In the genomic region with DNA sequence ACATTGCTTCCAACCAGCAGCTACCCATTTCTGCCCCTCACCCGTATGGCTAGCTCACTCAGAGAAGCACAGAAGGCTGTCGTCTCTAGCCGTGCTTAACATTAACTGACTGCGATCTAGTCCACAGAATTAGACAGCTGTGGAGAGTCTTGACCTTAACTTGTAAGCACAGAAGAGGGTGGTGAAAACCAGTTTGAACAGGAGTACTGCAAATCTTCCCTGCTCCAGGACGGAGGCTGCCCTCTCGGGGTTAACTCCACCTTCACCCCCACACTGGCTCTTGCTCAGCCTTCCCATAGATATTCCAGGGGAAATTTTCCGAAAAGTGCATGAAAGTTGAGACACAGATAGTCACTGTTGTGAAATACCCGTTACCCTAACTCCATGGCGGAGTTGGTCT, we compare ENCODE assay signal across 22 mouse cellular contexts. TPM values are rescaled to one million over a fixed set of nuclear protein-coding genes. Genes with fewer than 3 reads are reported as not detected.
A peak's percentile ranks its signal among the peaks of the same experiment; 100 is the strongest.
DNase-seq lines count a peak whose midpoint lies in the region; ATAC-seq and TF ChIP-seq lines count a peak whose summit lies in the region.
"Had no signal": no experiment of that assay in that cellular context is flagged by ENCODE, and none has a peak within 500 bp of the region (broad histone marks: within the 10 kb centered on the region; RNA-seq: fewer than 3 reads in every experiment).

No protein-coding gene starts in this region.

- H3K4me3 ChIP-seq in kidney, embryonic 14.5 days (ENCODE audit: low read length), result no peak overlapping the region
- no peak overlapping the region for H3K4me3 ChIP-seq in kidney, adult 2 months (ENCODE audit: insufficient read depth, low read depth, low read length)
- no peak overlapping the region for H3K4me3 ChIP-seq in kidney, postnatal 0 days (replicated peaks; ENCODE audit: low read depth, low read length)
- H3K4me3 ChIP-seq: gastrocnemius, adult 2 months; heart, embryonic 13.5 days; hindbrain, embryonic 15.5 days had no signal

- H3K4me2 ChIP-seq in kidney, embryonic 14.5 days (replicated peaks; ENCODE audit: low read depth, low read length), result no peak overlapping the region
- no peak overlapping the region for H3K4me2 ChIP-seq in kidney, postnatal 0 days (ENCODE audit: low read length)
- H3K4me2 ChIP-seq: heart, embryonic 13.5 days; hindbrain, embryonic 15.5 days had no signal

- TF ChIP-seq POLR2A in kidney, adult 2 months (IDR thresholded peaks at IDR 0.05; ENCODE audit: low read depth, low read length), result no peak

- DNase-seq in kidney, adult 11 months, result peak; percentile 47
- DNase-seq in kidney, adult 2 months, result peak; percentile 83
- no peak for DNase-seq in kidney, postnatal 0 days (ENCODE audit: low spot score)
- DNase-seq in kidney, postnatal 36 days, result peak; percentile 48 to 82
- no peak for DNase-seq in spleen, adult 18-20 months
- no peak for DNase-seq in spleen, postnatal 36 days (ENCODE audit: low spot score in 2 of 2)
- DNase-seq: adrenal gland, postnatal 14 days; B cell, adult 2 months; cerebellum, adult 11-12 months; cerebellum, adult 9-10 months; cerebellum, postnatal 36 days; gastrocnemius, adult 2 months; gastrocnemius, postnatal 36 days; heart, adult 11 months; heart, postnatal 36 days had no signal

- WGBS in kidney, embryonic 14.5 days, result 82% methylated on average over 9 of the region's 9 CpGs
- WGBS in kidney, adult 2 months, result 45% methylated on average over 9 of the region's 9 CpGs
- 64% methylated on average over 9 of the region's 9 CpGs for WGBS in kidney, postnatal 0 days

- H3K4me1 ChIP-seq in kidney, embryonic 14.5 days (ENCODE audit: control insufficient read depth, insufficient read depth, low read length), result no peaks in the 10 kb centered on the region
- peaks cover 49% of the 10 kb centered on the region for H3K4me1 ChIP-seq in kidney, adult 2 months (ENCODE audit: control insufficient read depth, insufficient read depth, low read length)
- 0 out of 2 replicates have a peak, but pooled peaks cover 3% of the 10 kb centered on the region for H3K4me1 ChIP-seq in kidney, postnatal 0 days (replicated peaks; ENCODE audit: insufficient read depth, low read length)

- ATAC-seq in kidney, embryonic 14.5 days (ENCODE audit: low FRiP score, low TSS enrichment), result no peak
- 0 out of 2 replicates have a peak, but pooled peaks have one; percentile 47 for ATAC-seq in kidney, postnatal 0 days (replicated peaks; ENCODE audit: low FRiP score, low read depth)
- ATAC-seq in megakaryocyte progenitor cell, adult 5-6 weeks (replicated peaks; ENCODE audit: poor library complexity), result no peak
- ATAC-seq: activated CD4-positive, CD25-positive, alpha-beta regulatory T cell, adult 4 months; CD4-positive, CD25-positive, alpha-beta regulatory T cell, adult 4 months; forebrain, embryonic 14.5 days had no signal

- H3K9ac ChIP-seq in kidney, embryonic 14.5 days (ENCODE audit: low read depth, low read length), result no peak overlapping the region
- no peak overlapping the region for H3K9ac ChIP-seq in kidney, postnatal 0 days (ENCODE audit: low read depth, low read length)
- H3K9ac ChIP-seq: heart, embryonic 13.5 days; hindbrain, embryonic 15.5 days had no signal

- H3K27ac ChIP-seq in kidney, embryonic 14.5 days (ENCODE audit: low read depth, low read length), result no peak overlapping the region
- H3K27ac ChIP-seq in kidney, adult 2 months (ENCODE audit: insufficient read depth, low read depth, low read length), result peak overlapping the region; percentile 61
- peak overlapping the region; percentile 20; the same call in 1 of the 2 replicates for H3K27ac ChIP-seq in kidney, postnatal 0 days
- H3K27ac ChIP-seq: gastrocnemius, adult 2 months; heart, embryonic 13.5 days; hindbrain, embryonic 15.5 days had no signal

- no peaks in the 10 kb centered on the region for H3K27me3 ChIP-seq in kidney, embryonic 14.5 days (ENCODE audit: control insufficient read depth, insufficient read depth, low read length)
- no peaks in the 10 kb centered on the region for H3K27me3 ChIP-seq in kidney, adult 2 months (replicated peaks; ENCODE audit: control insufficient read depth, insufficient read depth, low read length)
- H3K27me3 ChIP-seq in kidney, postnatal 0 days (ENCODE audit: insufficient read depth, low read length), result no peaks in the 10 kb centered on the region
- H3K27me3 ChIP-seq: hindbrain, embryonic 15.5 days had no signal

- H3K9me3 ChIP-seq in kidney, embryonic 14.5 days (ENCODE audit: control insufficient read depth, low read length), result no peaks in the 10 kb centered on the region
- no peaks in the 10 kb centered on the region for H3K9me3 ChIP-seq in kidney, postnatal 0 days (replicated peaks; ENCODE audit: low read length)
- H3K9me3 ChIP-seq: heart, embryonic 13.5 days; hindbrain, embryonic 15.5 days had no signal

- no peak for TF ChIP-seq CTCF in kidney, adult 2 months (conservative IDR thresholded peaks at IDR 0.05; ENCODE audit: insufficient read depth, insufficient read length, low read depth, low read length)
- no peak for TF ChIP-seq CTCF in kidney, postnatal 0 days (IDR thresholded peaks at IDR 0.05; ENCODE audit: low read depth)

- no peaks in the 10 kb centered on the region for H3K36me3 ChIP-seq in kidney, embryonic 14.5 days (ENCODE audit: control insufficient read depth, insufficient read depth, low read length)
- H3K36me3 ChIP-seq in kidney, adult 2 months (ENCODE audit: control insufficient read depth, insufficient read depth, low read length), result no peaks in the 10 kb centered on the region
- H3K36me3 ChIP-seq in kidney, postnatal 0 days (ENCODE audit: insufficient read depth, low read length), result no peaks in the 10 kb centered on the region
- H3K36me3 ChIP-seq: heart, embryonic 13.5 days; hindbrain, embryonic 15.5 days had no signal

RNA-seq across cellular contexts. Expression of gene Ddah1, which starts 14.9 kb away (rescaled TPM):
- 63.2 and 65.5 TPM in 2 replicates for polyA plus RNA-seq in kidney, embryonic 14.5 days (2014; fragmentation: Nextera tagmentation; extraction: Ambion mirVana)
- polyA plus RNA-seq in kidney, adult 2 months (2012; rRNA removed), result 143 and 159 TPM in 2 replicates
- 108 and 119 TPM in 2 replicates for polyA plus RNA-seq in kidney, postnatal 0 days (2015; fragmentation: Nextera tagmentation; extraction: Ambion mirVana)
- not detected in 2 replicates for total RNA-seq in megakaryocyte progenitor cell, adult 5-6 weeks (2015)
- total RNA-seq in megakaryocyte progenitor cell, adult 5-6 weeks (2017), result not detected in 2 replicates
- polyA plus RNA-seq: activated CD4-positive, CD25-positive, alpha-beta regulatory T cell, adult 4 months had no signal

Comparison
In these comparisons a context has a peak if more than half of its experiments do, and no peak if none do; other contexts are left out.
1. DNase-seq: peak in kidney, adult 11 months (single experiment), kidney, adult 2 months (single experiment) and kidney, postnatal 36 days (2 of 2); none in kidney, postnatal 0 days (single experiment), spleen, adult 18-20 months (0 of 2) and spleen, postnatal 36 days (0 of 2).